Mouse (Mus musculus) limb, embryonic 11.5 days (tissue): ENCODE results near the gene Mageb3. TPM values are rescaled to one million over a fixed set of nuclear protein-coding genes. Genes with fewer than 3 reads are reported as not detected.

Experiments used
- ATAC-seq: fragments of 200-750 bp; cut with Nextera tagmentation; 2 replicates; pipeline ENCODE4 v1.8.0; 2017; ENCODE audit warnings: low read depth; ENCODE audit not compliant: insufficient number of reproducible peaks, low FRiP score, low TSS enrichment
- DNase-seq: peaks from one replicate; pipeline ENCODE4 v3.0.0-alpha.2; 2015; ENCODE audit warnings: low spot score
- H3K27ac ChIP-seq: fragments of 300-500 bp; sonication (generic); replicated peaks from 2 replicates; pipeline ENCODE4 v1.5.1; 2014; ENCODE audit warnings: low read depth, mild to moderate bottlenecking, low read length
- H3K27me3 ChIP-seq: fragments of 300-500 bp; sonication (generic); 2 replicates; pipeline ENCODE4 v1.6.1; 2014; ENCODE audit warnings: mild to moderate bottlenecking, low read length, mixed read lengths; ENCODE audit not compliant: control insufficient read depth, insufficient read depth
- H3K36me3 ChIP-seq: fragments of 300-500 bp; sonication (generic); 2 replicates; pipeline ENCODE4 v1.6.1; 2014; ENCODE audit warnings: mild to moderate bottlenecking, low read length, moderate library complexity, mixed read lengths; ENCODE audit not compliant: control insufficient read depth, insufficient read depth
- H3K4me1 ChIP-seq: fragments of 300-500 bp; sonication (generic); 2 replicates; pipeline ENCODE4 v1.6.1; 2014; ENCODE audit warnings: low read length, mixed read lengths; ENCODE audit not compliant: control insufficient read depth, insufficient read depth
- H3K4me2 ChIP-seq: fragments of 300-500 bp; sonication (generic); 2 replicates; pipeline ENCODE4 v1.6.1; 2014; ENCODE audit warnings: low read depth, mild to moderate bottlenecking, moderate library complexity; ENCODE audit not compliant: severe bottlenecking
- H3K4me3 ChIP-seq: fragments of 300-500 bp; sonication (generic); 2 replicates; pipeline ENCODE4 v1.5.1; 2014; ENCODE audit warnings: low read depth, low read length
- H3K9ac ChIP-seq: fragments of 300-500 bp; sonication (generic); 2 replicates; pipeline ENCODE4 v1.6.1; 2014; ENCODE audit warnings: mild to moderate bottlenecking, low read length
- H3K9me3 ChIP-seq: fragments of 300-500 bp; sonication (generic); 2 replicates; pipeline ENCODE4 v1.6.1; 2016; ENCODE audit warnings: low read length; ENCODE audit not compliant: control insufficient read depth
- WGBS: fragments of 180-500 bp; shearing (Covaris S2); extraction: QIAGEN DNeasy Blood & Tissue Kit; methylation state at CpG from one replicate; pipeline ENCODE4 v1.1.7; 2014; 5-methylcytosine and 5-hydroxymethylcytosine counted together
- polyA plus RNA-seq: library from polyadenylated mRNA; unstranded; fragments of >200 nt; fragmentation: Nextera tagmentation; extraction: Ambion mirVana; gene quantifications from 2 replicates; pipeline ENCODE4 v1.2.1, GENCODE M21; 2014

Gene Mageb3
- polyA plus RNA-seq, 1 experiment from 2014 or later: 0.21 TPM

GRCm38 (mm10) chr2:121916047-121916970 is 39.6 kb downstream of the Mageb3 start:
- no peak overlapping the region for H3K4me2 ChIP-seq
- no peaks in the 10 kb centered on the region for H3K4me1 ChIP-seq
- no peak overlapping the region for H3K4me3 ChIP-seq
- 92% methylated on average over 5 of the region's 5 CpGs for WGBS
- no peaks in the 10 kb centered on the region for H3K9me3 ChIP-seq
- H3K27ac ChIP-seq: no peak overlapping the region
- no peaks in the 10 kb centered on the region for H3K27me3 ChIP-seq
- H3K36me3 ChIP-seq: 0 out of 2 replicates have a peak, but pooled peaks cover 2% of the 10 kb centered on the region
- DNase-seq (no peak), ATAC-seq (no peak)
- H3K9ac ChIP-seq: no peak overlapping the region

- Histone ChIP-seq H3K4me3 (no peak overlapping the region), H3K4me2 (no peak overlapping the region), H3K27ac (no peak overlapping the region), H3K27me3 (no peaks in the 10 kb centered on the region), H3K9ac (no peak overlapping the region), H3K9me3 (no peaks in the 10 kb centered on the region), H3K4me1 (no peaks in the 10 kb centered on the region), H3K36me3 (0 out of 2 replicates have a peak, but pooled peaks cover 2% of the 10 kb centered on the region)
- DNase-seq (no peak), ATAC-seq (no peak)
- WGBS: 84% methylated on average over 3 of the region's 3 CpGs
Observed at GRCm38 (mm10) chr2:121909975-121910374, 45.9 kb downstream of the Mageb3 start.

Other genes with a start within 250 kb of the Mageb3 start
- gene Frmd5, start 149.0 kb downstream of the Mageb3 start, polyA plus RNA-seq: 2.8 and 2.9 TPM in 2 replicates
- 21.7 and 22.3 TPM in 2 replicates for gene Casc4, start 89.1 kb downstream of the Mageb3 start, polyA plus RNA-seq
- gene Ctdspl2, start 91 bp downstream of the Mageb3 start, polyA plus RNA-seq: 63.1 and 68.8 TPM in 2 replicates
- 15.1 and 15.4 TPM in 2 replicates for gene Eif3j1, start 72.5 kb upstream of the Mageb3 start, polyA plus RNA-seq
- gene Spg11, start 162.3 kb upstream of the Mageb3 start, polyA plus RNA-seq: 9.5 and 13.0 TPM in 2 replicates
- gene B2m, start 191.6 kb upstream of the Mageb3 start, polyA plus RNA-seq: 112 and 118 TPM in 2 replicates
- 0.17 TPM in 1 of 2 replicates, not detected in the other for gene Trim69, start 204.6 kb upstream of the Mageb3 start, polyA plus RNA-seq
- gene Patl2, start 230.1 kb upstream of the Mageb3 start, polyA plus RNA-seq: not detected in 2 replicates
- gene Terb2, start 230.2 kb upstream of the Mageb3 start, polyA plus RNA-seq: not detected in 2 replicates